Mouse (Mus musculus) neural tube, postnatal 0 days (tissue): ENCODE data around the gene Frzb. TPM values are rescaled to one million over a fixed set of nuclear protein-coding genes. Genes with fewer than 3 reads are reported as not detected.

Experiments
- polyA plus RNA-seq: library from polyadenylated mRNA; unstranded; fragments of >200 nt; fragmentation: Nextera tagmentation; extraction: Ambion mirVana; gene quantifications from 2 replicates; pipeline ENCODE4 v1.2.1, GENCODE M21; 2015

The Frzb gene
- 50.1 and 53.4 TPM in 2 replicates for polyA plus RNA-seq

DNA sequence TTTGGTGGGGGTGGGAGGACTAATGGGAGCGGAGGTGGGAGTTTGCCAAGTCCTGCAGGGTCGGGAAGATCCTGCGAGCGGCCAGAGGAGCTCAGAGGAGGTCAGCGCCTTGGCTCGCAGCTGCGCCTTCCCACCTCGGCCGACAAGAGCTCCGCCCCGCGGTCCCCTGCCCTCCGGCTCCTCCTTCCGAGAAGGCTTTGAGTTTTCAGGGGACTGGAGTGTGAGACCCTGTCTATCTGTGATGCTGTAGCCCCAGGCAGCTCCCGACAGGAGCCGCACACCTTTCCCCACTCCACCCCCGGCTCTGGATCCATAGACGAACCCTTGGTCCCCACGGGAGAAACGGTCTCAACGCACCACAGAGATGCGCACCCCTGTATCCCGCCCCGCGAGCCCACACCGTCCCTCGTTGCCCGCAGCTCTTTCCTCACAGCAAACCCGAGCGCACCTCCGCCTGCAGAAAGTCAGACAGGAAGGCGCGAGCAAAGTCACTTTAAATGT, at the start of gene Frzb:
Frzb (minus strand) TSS at position 335 of the 501 bp plus-strand sequence.

Other genes starting within 250 kb of the Frzb start
- gene Prdx6b, start 155.2 kb downstream of the Frzb start, polyA plus RNA-seq: not detected in 2 replicates
- gene Dnajc10, start 132.2 kb downstream of the Frzb start, polyA plus RNA-seq: 56.0 and 58.2 TPM in 2 replicates
- 86.2 and 87.6 TPM in 2 replicates for gene Nckap1, start 133.8 kb upstream of the Frzb start, polyA plus RNA-seq
- 11.7 and 12.8 TPM in 2 replicates for gene Dusp19, start 169.4 kb upstream of the Frzb start, polyA plus RNA-seq
- gene Nup35, start 169.6 kb upstream of the Frzb start, polyA plus RNA-seq: 38.0 and 38.8 TPM in 2 replicates